Mouse (Mus musculus) neural tube, embryonic 14.5 days (tissue): Measurements from ENCODE around the gene Lbx1. TPM values are rescaled to one million over a fixed set of nuclear protein-coding genes. Genes with fewer than 3 reads are reported as not detected.

ENCODE experiments used
- ATAC-seq: fragments of 200-750 bp; cut with Nextera tagmentation; 2 replicates; pipeline ENCODE4 v1.8.0; 2017; ENCODE audit warnings: low read depth, mild to moderate bottlenecking, moderate TSS enrichment, moderate library complexity
- H3K27ac ChIP-seq: fragments of 300-500 bp; sonication (generic); 2 replicates; pipeline ENCODE4 v1.5.1; 2014; ENCODE audit warnings: low read depth, mild to moderate bottlenecking, control low read depth, low read length, moderate library complexity, mixed read lengths
- H3K27me3 ChIP-seq: fragments of 300-500 bp; sonication (generic); 2 replicates; pipeline ENCODE4 v1.6.1; 2014; ENCODE audit warnings: low read length; ENCODE audit not compliant: control insufficient read depth, insufficient read depth
- H3K36me3 ChIP-seq: fragments of 300-500 bp; sonication (generic); 2 replicates; pipeline ENCODE4 v1.6.1; 2014; ENCODE audit warnings: low read length, mixed read lengths; ENCODE audit not compliant: control insufficient read depth, insufficient read depth
- H3K4me1 ChIP-seq: fragments of 300-500 bp; sonication (generic); 2 replicates; pipeline ENCODE4 v1.6.1; 2014; ENCODE audit warnings: low read length; ENCODE audit not compliant: control insufficient read depth, insufficient read depth
- H3K4me2 ChIP-seq: fragments of 300-500 bp; sonication (generic); 2 replicates; pipeline ENCODE4 v1.6.1; 2014; ENCODE audit warnings: mild to moderate bottlenecking, low read depth, low read length, control low read depth
- H3K4me3 ChIP-seq: fragments of 300-500 bp; sonication (generic); 2 replicates; pipeline ENCODE4 v1.5.1; 2014; ENCODE audit warnings: low read depth, low read length, control low read depth, mixed read lengths
- H3K9ac ChIP-seq: fragments of 300-500 bp; sonication (generic); replicated peaks from 2 replicates; pipeline ENCODE4 v1.6.1; 2014; ENCODE audit warnings: low read depth, mild to moderate bottlenecking, control low read depth, low read length, mixed read lengths
- H3K9me3 ChIP-seq: fragments of 300-500 bp; sonication (generic); 2 replicates; pipeline ENCODE4 v1.6.1; 2016; ENCODE audit warnings: low read length; ENCODE audit not compliant: control insufficient read depth
- WGBS: fragments of 180-500 bp; shearing (Covaris S2); extraction: QIAGEN DNeasy Blood & Tissue Kit; methylation state at CpG from one replicate; pipeline ENCODE4 v1.1.7; 2014; 5-methylcytosine and 5-hydroxymethylcytosine counted together
- polyA plus RNA-seq: library from polyadenylated mRNA; unstranded; fragments of >200 nt; fragmentation: Nextera tagmentation; extraction: Ambion mirVana; gene quantifications from 2 replicates; pipeline ENCODE4 v1.2.1, GENCODE M21; 2014

Gene Lbx1
- polyA plus RNA-seq, 1 experiment from 2014 or later = 23.0 TPM

- Histone ChIP-seq H3K27ac (peak overlapping the region; percentile 97), H3K9ac (peak overlapping the region; percentile 92), H3K4me1 (peaks cover 9% of the 10 kb centered on the region; the same call in 1 of the 2 replicates), H3K4me3 (peak overlapping the region; percentile 65), H3K9me3 (no peaks in the 10 kb centered on the region), H3K4me2 (peak overlapping the region; percentile 57), H3K27me3 (peaks cover 23% of the 10 kb centered on the region), H3K36me3 (no peaks in the 10 kb centered on the region)
- peak; percentile 59 for ATAC-seq
- WGBS = 1% methylated on average over 38 of the region's 39 CpGs
Observed at GRCm38 (mm10) chr19:45236363-45236942, 841 bp upstream of the Lbx1 start.

GRCm38 (mm10) chr19:45235331-45235741, 276 bp downstream of the Lbx1 start:
- ATAC-seq = no peak
- Histone ChIP-seq H3K9ac (peak overlapping the region; percentile 92), H3K4me3 (peak overlapping the region; percentile 65), H3K27ac (peak overlapping the region; percentile 97), H3K9me3 (no peaks in the 10 kb centered on the region), H3K36me3 (no peaks in the 10 kb centered on the region), H3K27me3 (peaks cover 16% of the 10 kb centered on the region), H3K4me1 (0 out of 2 replicates have a peak, but pooled peaks cover 15% of the 10 kb centered on the region), H3K4me2 (peak overlapping the region; percentile 57)
- WGBS = under 1% methylated on average over 35 of the region's 53 CpGs

- WGBS = under 1% methylated on average over 42 of the region's 42 CpGs
- Histone ChIP-seq H3K36me3 (no peaks in the 10 kb centered on the region), H3K27me3 (peaks cover 12% of the 10 kb centered on the region), H3K4me3 (peak overlapping the region; percentile 65), H3K4me2 (peak overlapping the region; percentile 57), H3K9me3 (no peaks in the 10 kb centered on the region), H3K27ac (peak overlapping the region; percentile 97), H3K4me1 (peaks cover 16% of the 10 kb centered on the region; the same call in 1 of the 2 replicates), H3K9ac (peak overlapping the region; percentile 92)
- ATAC-seq = no peak
Observed at GRCm38 (mm10) chr19:45234771-45235231, 811 bp downstream of the Lbx1 start.

DNA sequence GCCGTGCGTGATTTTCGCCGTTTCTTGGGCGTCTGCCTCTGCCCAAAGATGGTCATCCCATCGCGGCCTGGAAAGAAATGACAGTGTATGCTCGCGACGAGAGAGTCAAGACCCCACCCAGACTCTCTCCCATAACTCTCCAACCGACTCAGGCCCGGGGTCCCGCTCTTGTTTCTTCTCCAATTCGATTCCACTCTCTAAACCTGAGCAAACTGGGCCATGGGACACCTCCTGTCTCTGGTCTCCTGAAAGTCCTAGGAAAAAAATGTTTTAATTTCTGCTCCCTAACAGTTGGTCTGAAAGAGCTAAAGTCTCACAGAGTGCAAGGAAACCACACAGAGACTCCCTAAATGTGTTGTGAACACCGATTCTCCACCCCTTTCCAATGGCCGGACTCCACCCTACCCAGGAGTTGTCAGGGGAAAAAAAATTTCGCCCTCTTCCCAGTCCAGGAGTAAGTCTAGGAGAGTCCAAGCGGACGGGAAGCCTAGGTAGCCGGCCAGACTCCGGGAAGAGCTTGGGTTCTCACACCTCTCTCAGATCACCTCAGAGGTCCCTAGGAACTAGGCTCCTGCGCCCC, 1.3 kb downstream of the Lbx1 start:
- Histone ChIP-seq H3K9ac (peak overlapping the region; percentile 92), H3K36me3 (no peaks in the 10 kb centered on the region), H3K9me3 (no peaks in the 10 kb centered on the region), H3K4me3 (peak overlapping the region; percentile 65), H3K27ac (peak overlapping the region; percentile 97), H3K4me1 (peaks cover 19% of the 10 kb centered on the region; the same call in 1 of the 2 replicates), H3K4me2 (peak overlapping the region; percentile 57), H3K27me3 (peaks cover 9% of the 10 kb centered on the region)
- no peak for ATAC-seq
- WGBS = 1% methylated on average over 22 of the region's 22 CpGs

- peak overlapping the region; percentile 92 for H3K9ac ChIP-seq
- peaks cover 13% of the 10 kb centered on the region; the same call in 1 of the 2 replicates for H3K4me1 ChIP-seq
- no peaks in the 10 kb centered on the region for H3K36me3 ChIP-seq
- H3K4me2 ChIP-seq = peak overlapping the region; percentile 57
- H3K27ac ChIP-seq = peak overlapping the region; percentile 97
- H3K27me3 ChIP-seq = peaks cover 2% of the 10 kb centered on the region; the same call in 1 of the 2 replicates
- no peaks in the 10 kb centered on the region for H3K9me3 ChIP-seq
- H3K4me3 ChIP-seq = peak overlapping the region; percentile 65
- WGBS = under 1% methylated on average over 56 of the region's 60 CpGs
- no peak for ATAC-seq
Observed at GRCm38 (mm10) chr19:45233496-45234127, 2.0 kb downstream of the Lbx1 start.

GRCm38 (mm10) chr19:45232443-45233410, 2.9 kb downstream of the Lbx1 start:
- peaks cover 16% of the 10 kb centered on the region; the same call in 1 of the 2 replicates for H3K4me1 ChIP-seq
- H3K4me2 ChIP-seq = peak overlapping the region; percentile 57
- peaks cover 2% of the 10 kb centered on the region; the same call in 1 of the 2 replicates for H3K27me3 ChIP-seq
- no peak for ATAC-seq
- no peaks in the 10 kb centered on the region for H3K36me3 ChIP-seq
- WGBS = 1% methylated on average over 42 of the region's 42 CpGs
- peak overlapping the region; percentile 92 for H3K9ac ChIP-seq
- H3K27ac ChIP-seq = peak overlapping the region; percentile 97
- peak overlapping the region; percentile 65 for H3K4me3 ChIP-seq
- H3K9me3 ChIP-seq = no peaks in the 10 kb centered on the region

- Histone ChIP-seq H3K27me3 (peaks cover 4% of the 10 kb centered on the region; the same call in 1 of the 2 replicates), H3K36me3 (no peaks in the 10 kb centered on the region), H3K4me3 (peak overlapping the region; percentile 65), H3K4me1 (peaks cover 23% of the 10 kb centered on the region; the same call in 1 of the 2 replicates), H3K9ac (peak overlapping the region; percentile 92), H3K4me2 (peak overlapping the region; percentile 57), H3K27ac (peak overlapping the region; percentile 97), H3K9me3 (no peaks in the 10 kb centered on the region)
- WGBS = under 1% methylated on average over 14 of the region's 14 CpGs
- no peak for ATAC-seq
Observed at GRCm38 (mm10) chr19:45232036-45232410, 3.6 kb downstream of the Lbx1 start.

- peak overlapping the region; percentile 65 for H3K4me3 ChIP-seq
- H3K4me2 ChIP-seq = peak overlapping the region; percentile 57
- H3K4me1 ChIP-seq = peaks cover 28% of the 10 kb centered on the region; the same call in 1 of the 2 replicates
- no peaks in the 10 kb centered on the region for H3K9me3 ChIP-seq
- 0 out of 2 replicates have a peak, but pooled peaks have one; percentile 10 for ATAC-seq
- H3K36me3 ChIP-seq = no peaks in the 10 kb centered on the region
- peak overlapping the region; percentile 92 for H3K9ac ChIP-seq
- peak overlapping the region; percentile 97 for H3K27ac ChIP-seq
- H3K27me3 ChIP-seq = peaks cover 8% of the 10 kb centered on the region
- under 1% methylated on average over 44 of the region's 44 CpGs for WGBS
Observed at GRCm38 (mm10) chr19:45231383-45232035, 4.1 kb downstream of the Lbx1 start.
